Mouse (Mus musculus) urinary bladder, adult 2 months (tissue): ENCODE measurements around the gene Dnah11. TPM values are rescaled to one million over a fixed set of nuclear protein-coding genes. Genes with fewer than 3 reads are reported as not detected.
"Not testable (repeated sequence)": the region's sequence is repeated elsewhere in the genome, so short reads cannot be mapped to it uniquely, and the experiment has no call there.

ENCODE experiments used
- DNase-seq: peaks from one replicate; pipeline ENCODE4 v3.0.0; 2022; ENCODE audit warnings: low spot score
- polyA plus RNA-seq: library from polyadenylated mRNA; depleted of rRNA; stranded (reverse); fragments of >200 nt; gene quantifications from 2 replicates; pipeline ENCODE4 v1.2.3, GENCODE M21; 2012

The Dnah11 gene
- polyA plus RNA-seq, 1 experiment = 0.48 TPM

DNA sequence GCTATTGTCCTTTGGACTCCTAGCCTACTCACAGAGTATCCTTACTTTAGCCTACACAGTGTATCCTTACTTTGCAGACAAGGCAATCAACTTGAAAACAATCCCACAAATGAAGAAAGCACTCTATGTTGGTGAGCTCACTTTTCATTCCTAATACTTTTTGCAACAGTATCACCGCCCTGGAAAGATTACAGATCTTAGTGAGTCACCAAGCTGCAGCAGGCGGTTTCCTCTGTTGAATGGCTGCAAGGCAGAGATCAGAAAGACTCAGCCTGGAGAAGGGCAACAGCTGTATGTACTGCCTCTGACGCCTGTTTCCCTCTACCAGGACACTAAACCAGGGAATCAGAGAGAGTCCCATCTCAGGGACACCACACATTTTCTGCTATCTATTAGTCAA lies 218.5 kb downstream of the Dnah11 start:
- no peak for DNase-seq

DNA sequence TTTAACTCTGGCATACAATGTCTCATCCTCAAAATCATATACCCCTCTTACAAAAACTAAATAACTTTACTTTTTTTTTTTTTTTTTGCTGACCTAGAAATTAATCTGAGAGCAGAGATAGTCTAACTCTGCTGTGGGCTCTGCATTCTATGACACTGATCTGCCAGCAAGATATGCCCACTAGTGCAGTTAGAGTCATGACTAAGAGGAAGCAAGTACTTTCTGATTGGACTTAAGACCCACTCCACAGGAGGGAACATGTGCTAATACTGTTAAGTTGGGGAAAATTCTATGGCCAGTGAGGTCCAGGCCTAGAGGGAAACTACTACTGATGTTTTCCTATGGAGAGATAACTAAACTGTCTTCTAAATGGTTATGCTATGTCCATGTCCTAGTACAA lies 225.1 kb downstream of the Dnah11 start:
- no peak for DNase-seq

DNA sequence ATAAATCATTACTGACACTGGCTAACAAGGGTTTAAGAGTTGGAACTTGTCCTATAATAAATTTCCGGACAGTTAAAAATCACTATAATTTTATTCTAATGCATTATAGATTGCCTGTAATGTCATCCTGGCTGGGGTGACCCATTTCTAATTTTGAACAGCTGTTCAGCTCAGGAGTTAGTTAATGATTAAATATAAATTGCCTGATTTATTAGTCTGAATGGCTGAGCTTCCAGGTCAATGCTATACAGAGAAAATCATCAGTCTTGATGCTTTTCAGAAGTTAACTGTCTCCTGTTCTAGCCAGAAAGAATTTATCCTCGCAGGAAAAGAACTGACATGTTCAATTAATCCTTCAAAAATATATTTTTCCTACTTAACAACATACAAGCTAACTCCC lies 236.1 kb downstream of the Dnah11 start:
- no peak for DNase-seq

DNA sequence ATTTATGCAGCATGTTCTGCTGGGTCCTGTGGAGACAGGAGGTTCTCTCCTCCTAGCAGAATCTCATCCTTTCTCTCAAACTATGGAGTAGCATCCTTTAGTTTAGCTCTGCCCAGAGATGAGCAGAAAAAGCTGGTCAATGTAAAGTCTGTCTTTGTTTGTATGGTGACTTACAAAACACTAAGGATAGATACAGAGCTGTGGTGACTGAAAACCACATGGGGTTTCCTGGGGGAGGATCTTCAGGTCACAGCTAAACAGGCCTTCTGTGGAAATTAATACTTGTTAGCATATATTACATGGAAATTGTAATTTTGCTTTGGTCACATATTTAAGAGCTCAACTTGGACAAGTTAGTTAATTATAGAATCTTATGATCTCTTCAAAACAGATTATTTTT lies 239.6 kb downstream of the Dnah11 start:
- no peak for DNase-seq

DNA sequence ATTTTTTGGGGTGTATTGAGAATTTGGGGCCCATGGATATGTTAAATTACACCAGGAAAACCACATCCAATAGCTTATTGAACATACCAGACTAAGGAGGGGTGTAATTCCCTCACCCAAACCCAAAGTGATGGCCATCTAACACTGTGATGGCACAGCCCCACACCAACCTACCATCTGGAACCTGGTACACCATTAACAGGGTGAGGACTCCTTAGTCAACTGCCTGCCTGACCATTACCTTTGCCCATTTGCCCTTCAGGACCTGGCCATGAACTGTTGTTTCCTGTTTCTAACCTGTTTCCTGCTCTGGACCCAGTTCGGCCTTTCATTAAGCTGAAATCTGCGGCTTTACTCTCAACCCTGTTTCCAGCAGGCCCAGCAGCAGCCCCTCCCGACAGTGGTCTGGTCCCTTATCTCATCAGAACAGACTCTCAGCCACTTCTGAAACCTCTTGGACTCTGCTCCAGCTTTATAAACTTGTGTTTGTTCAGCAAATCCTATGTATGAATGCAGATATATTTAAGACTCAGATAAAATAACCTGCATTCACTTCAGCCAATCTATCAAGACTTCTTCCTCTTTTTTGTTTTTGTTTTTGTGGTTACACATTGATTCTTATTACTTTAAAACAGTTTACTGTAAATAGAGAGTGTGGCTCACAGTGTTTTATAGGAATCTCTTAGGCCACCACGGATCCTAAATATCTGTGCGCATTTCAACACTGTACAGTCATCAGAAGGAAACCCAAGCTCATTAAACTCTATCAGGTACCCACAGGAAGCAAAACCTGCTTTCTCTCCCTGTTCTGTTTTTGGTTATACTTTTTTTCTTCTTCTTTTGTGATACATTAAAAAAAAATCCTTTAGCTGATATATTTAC lies 251.8 kb downstream of the Dnah11 start:
- DNase-seq = no peak

DNA sequence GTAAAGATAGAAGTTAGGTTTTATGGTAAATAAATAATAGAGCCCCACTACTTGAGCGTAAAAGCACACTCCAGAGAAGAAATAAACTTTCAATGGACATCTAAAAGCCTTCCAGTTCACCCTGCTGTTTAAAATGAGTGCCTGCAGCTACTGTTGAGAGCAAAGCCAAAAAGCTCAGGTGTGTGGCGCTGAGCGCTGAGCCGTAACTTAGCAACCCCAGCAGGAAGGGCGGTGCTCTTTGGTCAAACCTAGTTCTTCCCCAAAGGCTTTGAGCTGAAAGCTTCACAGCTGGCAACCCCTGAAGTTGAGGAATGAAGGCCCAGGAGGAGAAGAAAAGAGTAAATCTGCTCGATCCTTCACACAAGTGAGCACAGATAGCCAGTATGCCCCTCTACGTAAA lies 256.9 kb downstream of the Dnah11 start:
- DNase-seq = no peak

DNA sequence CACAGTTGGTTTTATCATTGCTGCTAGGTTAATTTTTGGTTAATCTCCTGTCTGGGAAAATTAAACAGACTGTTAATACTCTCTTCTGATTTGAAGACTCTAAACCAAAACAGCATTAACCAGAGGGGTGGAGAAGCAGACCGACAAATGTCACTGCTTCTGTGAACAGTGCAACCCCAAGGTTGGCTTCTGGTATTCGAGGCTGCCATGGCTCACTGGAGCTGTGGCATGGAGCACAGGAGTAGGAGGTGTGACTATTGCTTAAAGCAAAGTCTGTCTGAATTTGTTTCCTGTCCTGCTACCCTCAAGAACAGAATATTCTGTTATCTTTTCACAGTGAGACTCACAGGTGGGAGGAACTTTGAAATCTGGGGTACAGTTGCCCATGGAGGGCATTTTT lies 260.6 kb downstream of the Dnah11 start:
- DNase-seq = no peak

DNA sequence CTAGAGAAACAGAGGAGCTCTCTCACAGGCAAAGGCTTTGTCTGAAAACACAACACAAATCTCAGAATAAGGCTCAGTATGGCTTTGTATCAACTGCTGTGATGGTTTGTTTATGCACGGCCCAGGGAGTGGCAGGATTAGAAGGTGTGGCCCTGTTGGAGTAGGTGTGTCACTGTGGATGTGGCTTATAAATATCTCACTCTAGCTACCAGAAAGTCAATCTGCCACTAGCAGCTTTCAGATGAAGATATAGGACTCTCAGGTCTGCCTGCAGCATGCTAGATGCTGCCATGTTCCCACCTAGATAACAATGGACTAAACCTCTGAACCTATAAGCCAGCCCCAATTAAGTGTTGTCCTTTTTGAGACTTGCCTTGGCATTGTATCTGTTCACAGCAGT lies 266.8 kb downstream of the Dnah11 start:
- DNase-seq = no peak

DNA sequence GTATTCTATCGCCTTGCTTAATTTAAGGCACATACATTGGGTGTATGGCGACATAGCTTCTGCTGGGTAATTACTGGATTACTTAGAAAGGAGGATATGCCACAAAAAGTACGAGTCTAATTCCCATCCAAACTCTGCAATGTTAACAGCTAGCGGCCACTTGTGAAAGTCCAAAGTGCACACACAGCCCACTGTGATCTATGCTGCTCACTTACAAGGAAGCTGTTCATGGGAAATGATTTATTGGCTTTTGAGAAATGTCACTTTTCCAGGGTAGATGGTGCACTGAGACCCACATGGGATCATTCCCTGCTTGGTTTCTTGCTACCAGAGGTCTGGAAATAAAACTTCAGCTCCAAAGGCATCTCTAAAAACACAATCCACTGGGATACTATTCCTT lies 269.1 kb downstream of the Dnah11 start:
- DNase-seq = no peak

DNA sequence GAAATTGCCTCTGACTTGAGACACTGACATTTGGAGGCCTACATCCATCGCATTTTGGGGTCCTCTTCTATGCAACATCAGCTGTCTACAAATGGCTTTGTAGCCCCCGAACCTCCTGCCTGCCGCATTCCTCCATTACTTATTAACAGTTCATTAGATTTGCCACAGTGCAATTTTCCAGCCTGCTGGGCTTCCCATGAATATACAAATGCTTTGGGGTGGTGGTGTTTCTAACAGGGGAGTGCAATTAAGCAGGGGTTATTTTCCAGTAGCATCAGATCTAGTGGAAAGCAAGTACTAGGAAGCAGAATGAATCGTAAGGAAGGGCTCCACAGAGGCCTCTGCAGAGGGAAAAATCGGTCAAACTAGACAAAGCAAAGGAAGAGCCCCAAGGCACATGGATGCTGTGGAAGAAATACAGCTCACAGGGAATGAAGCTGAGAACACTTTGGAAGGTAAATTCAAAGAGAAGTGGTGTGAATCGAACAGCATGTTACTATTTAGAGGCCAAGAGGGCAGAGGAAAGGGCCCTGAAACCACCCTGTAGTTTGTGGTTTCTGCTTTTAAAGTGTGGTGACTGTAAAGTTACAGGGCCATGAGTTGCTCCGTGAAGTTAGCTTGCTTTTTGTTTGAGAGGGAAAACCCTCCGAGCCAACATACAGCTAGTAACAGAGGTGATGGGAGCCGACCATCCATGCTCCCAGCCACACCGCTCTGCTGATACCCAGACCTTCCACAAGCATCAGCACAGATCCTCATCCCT lies 282.8 kb downstream of the Dnah11 start:
- no peak for DNase-seq

DNA sequence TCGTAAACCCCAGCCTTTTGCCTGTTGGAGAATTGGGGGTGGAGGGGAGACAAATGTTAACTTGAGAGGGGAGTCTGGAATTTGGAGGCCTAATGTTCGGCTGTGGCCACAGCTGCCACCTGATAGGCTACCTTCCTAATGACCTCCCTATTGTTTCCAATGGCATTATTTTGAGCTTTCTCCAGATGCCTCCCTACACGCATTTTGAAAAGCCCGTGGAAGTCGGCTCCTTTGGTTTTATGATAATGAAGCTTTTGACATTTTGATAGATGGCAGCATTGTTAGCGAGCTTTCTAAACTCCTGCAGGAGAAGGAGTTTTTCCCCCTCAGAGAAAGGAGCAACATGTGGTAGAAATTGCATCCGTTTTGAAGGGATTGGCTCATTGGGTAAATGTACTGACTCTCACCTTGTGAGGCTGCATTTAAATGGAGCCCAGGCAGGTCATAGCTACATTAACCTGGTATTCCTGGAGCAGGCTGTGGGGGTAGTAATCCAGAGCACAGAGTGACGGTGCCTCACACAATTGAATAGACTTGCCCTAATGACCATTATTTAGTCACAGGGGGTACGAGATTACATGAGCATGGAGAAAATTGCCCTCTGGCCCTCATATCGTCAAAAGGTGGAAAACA lies 284.1 kb downstream of the Dnah11 start:
- no peak for DNase-seq

DNA sequence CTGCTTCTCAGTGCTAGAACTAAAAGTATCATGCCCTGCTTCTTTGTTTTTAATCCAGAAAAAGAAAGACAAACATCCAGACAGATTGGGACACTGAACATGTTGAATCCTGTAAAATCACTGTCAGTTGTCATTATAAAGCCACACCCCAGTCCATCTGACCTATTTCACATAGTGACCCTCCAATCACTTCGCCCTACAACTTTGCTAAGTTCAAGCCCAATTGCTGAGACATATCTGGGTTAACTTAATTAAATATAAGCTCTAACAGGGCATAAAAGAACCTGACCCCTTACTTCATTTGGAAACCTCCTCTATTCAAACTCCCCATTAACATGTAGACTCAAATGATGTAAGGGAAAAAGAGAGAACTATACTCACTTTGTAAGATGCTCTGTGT lies 287.4 kb downstream of the Dnah11 start:
- no peak for DNase-seq

DNA sequence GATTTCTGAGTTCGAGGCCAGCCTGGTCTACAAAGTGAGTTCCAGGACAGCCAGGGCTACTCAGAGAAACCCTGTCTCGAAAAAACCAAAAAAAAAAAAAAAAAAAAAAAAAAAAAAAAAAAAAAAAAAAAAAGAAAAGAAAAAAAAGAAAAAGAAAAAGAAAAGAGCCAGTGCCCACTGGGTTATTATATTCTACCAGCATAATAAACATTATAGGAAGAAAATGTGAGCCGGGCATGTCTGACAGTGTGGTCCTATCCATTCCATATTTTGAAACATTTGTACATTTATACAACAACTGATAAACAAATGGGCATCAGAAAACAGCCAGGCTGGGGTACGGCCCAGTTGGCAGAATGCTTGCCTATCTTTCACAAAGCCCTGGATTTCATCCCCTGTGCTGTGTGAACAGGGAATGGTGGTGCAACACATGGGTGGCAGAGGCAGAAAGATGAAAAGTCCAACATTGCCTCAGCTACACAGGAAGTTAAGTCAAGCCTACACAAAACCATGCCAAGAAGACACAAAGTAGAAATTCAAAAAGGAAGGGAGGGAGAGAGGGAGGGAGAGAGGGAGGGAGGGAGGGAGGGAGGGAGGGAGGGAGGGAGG lies 293.5 kb downstream of the Dnah11 start:
- DNase-seq = not testable (repeated sequence)

DNA sequence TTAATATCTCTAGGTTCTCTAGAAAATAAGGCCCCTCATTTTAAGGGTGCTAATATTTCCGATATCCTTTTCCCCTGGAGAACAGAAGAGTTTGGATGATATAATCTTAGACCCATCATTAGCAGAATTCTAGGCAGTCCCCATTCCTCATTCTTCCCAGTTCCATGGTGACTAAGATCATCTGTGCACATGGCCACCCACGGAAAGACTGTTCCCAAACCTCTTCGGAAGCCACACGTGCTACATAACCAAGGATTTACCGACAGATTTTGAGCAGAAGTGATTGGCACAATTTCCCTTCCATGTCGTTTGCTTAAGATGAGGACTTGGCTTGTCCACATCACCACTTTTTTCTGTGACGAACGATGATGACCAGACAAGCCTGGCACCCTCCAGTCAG lies 295.2 kb downstream of the Dnah11 start:
- no peak for DNase-seq

DNA sequence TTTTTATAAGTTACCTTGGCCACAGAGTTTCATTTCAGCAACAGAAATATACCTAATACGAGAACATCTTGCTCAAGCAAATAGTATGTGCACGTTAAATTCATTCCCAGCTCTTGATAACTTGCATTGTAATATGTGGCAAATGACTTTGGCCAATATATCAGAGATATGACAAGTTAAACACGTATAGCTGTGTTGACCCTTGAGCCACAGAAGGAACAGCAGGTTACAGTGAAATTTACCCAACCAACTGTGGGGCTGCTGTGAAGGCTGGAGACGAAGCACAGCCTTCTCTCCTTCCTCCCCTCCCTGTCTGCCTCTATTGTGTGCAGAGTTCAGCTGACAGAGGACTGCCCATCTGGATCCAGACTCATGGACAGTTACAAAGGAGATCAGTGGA lies 297.5 kb downstream of the Dnah11 start:
- DNase-seq = not testable (repeated sequence)

DNA sequence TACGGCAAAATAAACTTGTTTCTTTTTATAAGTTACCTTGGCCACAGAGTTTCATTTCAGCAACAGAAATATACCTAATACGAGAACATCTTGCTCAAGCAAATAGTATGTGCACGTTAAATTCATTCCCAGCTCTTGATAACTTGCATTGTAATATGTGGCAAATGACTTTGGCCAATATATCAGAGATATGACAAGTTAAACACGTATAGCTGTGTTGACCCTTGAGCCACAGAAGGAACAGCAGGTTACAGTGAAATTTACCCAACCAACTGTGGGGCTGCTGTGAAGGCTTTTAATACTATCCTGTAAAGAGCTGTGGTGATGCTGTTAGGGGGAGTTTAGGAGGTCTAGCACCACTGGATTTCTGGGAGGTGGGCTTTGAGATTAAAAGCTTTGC lies 298.0 kb downstream of the Dnah11 start:
- DNase-seq = not testable (repeated sequence)

DNA sequence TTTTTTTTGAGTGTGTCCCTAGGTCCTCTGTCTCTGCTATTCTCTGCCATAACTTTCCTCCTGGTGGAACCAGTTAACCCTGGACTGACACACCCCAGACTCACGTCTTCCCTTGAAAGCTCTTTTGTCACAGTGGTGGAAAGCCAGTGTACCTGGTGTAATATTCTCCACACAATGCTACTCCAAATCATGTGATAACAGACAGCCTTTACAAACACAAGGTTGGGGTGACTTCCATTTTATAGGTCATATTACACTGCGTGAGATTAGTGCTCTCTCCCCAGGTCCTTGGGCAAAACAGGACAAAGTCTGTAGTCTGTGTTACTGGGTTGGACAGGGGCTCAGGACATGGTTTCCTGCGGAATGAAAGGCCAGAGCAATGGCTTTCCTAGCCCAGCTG lies 311.4 kb downstream of the Dnah11 start:
- DNase-seq = no peak

DNA sequence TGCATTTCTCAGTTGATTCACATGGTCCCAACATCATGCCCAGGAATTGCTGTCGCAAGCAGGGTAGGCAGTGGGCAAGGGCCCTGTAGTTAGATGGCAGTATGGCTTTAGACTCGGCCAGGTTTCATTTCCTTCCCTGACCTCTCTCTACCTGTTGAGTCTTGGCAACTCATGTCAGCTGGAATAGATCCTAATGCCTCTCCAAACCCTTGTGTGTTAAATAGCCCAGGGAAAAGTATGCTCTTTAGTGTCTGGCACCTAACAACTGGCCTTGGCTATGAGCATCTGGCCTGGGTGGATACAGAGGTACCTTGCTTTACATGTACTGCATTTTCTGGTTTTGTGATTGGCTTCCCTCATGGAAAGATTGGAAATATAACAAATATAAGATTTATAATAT lies 314.2 kb downstream of the Dnah11 start:
- DNase-seq = no peak

DNA sequence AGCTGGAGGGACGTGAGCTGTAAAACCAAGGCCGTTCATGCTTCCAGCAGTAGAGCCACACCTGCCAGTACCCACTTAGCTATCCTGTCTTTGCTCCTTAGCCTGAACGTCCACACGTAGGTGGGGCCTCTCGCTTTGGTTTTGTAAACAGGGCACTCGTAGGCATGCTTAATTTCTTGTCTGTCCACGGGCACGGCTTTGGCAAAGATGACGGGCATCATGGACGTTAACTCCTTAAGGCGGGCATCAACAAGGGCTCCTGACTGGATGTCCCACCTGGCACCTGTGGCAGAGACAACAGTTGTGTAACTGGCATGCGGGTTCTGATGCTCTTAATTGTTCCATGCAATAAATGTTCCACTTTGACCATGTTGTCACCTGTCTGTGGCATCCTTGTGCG lies 320.5 kb downstream of the Dnah11 start:
- no peak for DNase-seq

DNA sequence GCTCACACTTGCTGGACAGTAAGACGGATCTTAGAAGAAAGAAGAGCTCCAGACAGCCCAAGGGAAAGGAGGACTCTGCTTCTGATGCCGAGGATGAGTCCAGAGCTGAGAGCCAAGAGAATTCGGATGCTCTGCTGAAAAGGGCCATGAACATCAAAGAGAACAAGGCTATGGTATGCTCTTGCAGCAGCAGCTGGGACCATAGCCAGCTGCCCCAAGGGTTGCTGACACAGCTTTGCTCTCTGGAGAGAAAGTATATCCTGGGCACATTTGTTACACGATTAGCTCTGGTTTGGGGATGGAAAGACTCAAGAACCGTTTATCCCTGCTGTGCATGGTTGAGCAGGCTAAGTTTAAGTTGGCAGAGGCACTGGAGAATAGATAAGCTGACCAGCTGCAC lies 326.6 kb downstream of the Dnah11 start:
- DNase-seq = no peak

DNA sequence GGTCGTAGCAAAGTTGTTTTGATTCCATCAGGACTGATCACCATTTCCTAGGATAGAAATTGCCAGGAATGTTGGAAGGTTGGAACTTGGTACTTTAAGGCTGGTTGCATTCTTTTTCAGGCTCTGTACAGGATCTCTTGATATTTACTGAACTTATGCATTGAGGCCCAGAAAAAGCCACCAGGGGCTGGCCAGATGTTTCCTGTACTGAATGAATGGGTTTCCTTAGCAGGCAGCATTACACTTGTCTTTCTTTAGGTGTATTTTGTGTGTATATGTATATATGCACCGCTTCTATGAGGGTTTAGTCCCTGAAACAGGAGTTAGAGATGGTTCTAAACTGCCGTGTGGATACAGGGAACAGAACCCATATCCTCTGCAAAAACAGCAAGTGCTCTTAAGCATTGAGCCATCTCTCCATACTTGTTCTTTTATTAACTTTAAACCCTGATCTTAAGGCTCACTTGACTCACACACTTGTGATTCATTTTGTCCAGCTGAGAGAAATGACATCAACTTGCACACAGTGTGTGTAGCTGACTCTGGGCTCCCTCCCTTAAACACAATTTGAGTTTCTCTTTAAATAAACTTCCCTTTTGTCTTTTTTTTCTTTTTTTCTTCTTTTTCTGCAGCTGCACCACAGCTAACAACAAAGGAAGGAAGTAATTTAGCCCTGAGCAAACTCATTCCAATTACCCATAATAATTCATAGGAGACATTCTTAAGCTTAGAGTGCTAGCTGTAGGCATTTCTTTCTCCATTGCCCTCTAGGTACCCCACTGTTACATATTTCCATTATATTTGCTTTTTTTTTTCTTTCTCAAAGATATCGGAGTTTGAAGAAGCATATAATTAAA lies 330.9 kb downstream of the Dnah11 start:
- DNase-seq = no peak
